Mouse (Mus musculus): ENCODE data around the gene Bcl3.

DNA sequence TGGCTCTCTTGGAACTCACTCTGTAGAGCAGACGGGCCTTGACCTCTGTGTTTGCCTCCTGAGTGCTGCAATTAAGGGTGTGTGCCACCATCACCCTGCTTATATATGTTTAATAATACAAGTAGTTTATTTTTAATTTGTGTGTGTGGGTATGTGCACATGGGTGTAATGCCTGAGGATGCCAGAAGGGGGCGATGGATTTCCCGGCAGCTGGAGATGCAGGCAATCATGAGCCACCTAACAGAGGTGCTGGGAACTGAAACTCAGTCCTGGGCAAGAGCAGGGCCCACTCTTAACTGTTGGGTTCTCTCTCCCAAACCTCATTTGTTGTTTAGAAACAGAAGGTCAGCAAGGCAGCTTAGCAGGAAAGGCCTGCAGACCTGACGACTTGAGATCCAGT lies 42.7 kb downstream of the Bcl3 start:
- no peak for TF ChIP-seq POLR2A (IDR thresholded peaks at IDR 0.05; ENCODE audit: insufficient read depth, low read length)
- TF ChIP-seq EP300 (IDR thresholded peaks at IDR 0.05; ENCODE audit: insufficient read depth, low read depth, low read length) = no peak
- peak; percentile 40 for TF ChIP-seq CTCF (IDR thresholded peaks at IDR 0.05; ENCODE audit: low read depth, low read length)

Measured in ES-Bruce4 (cell line).